Mouse (Mus musculus) embryonic fibroblast, embryonic 13.5 days (primary cell): ENCODE data around the gene Sec62. TPM values are rescaled to one million over a fixed set of nuclear protein-coding genes. Genes with fewer than 3 reads are reported as not detected.
"Not testable (repeated sequence)": the region's sequence is repeated elsewhere in the genome, so short reads cannot be mapped to it uniquely, and the experiment has no call there.

ENCODE experiments used
- H3K27ac ChIP-seq: 2 replicates; pipeline ENCODE4 v1.5.1; 2012; ENCODE audit warnings: low read length, control low read depth, inconsistent platforms; ENCODE audit not compliant: insufficient read depth
- H3K4me1 ChIP-seq: 2 replicates; pipeline ENCODE4 v1.6.1; 2011; ENCODE audit warnings: low read length; ENCODE audit not compliant: control insufficient read depth, insufficient read depth
- H3K4me3 ChIP-seq: 2 replicates; pipeline ENCODE4 v1.5.1; 2011; ENCODE audit warnings: mild to moderate bottlenecking, control low read depth, low read length; ENCODE audit not compliant: insufficient read depth
- CTCF ChIP-seq: IDR thresholded peaks from 2 replicates; pipeline ENCODE4 v1.5.1; 2011; ENCODE audit warnings: mild to moderate bottlenecking, control low read depth, low read length, moderate library complexity, borderline replicate concordance; ENCODE audit not compliant: insufficient read depth
- POLR2A ChIP-seq: IDR thresholded peaks from 2 replicates; pipeline ENCODE4 v1.6.1; 2011; ENCODE audit warnings: low read depth, mild to moderate bottlenecking, control low read depth, low read length, moderate library complexity
- polyA plus RNA-seq: library from polyadenylated mRNA; stranded (reverse); fragments of >200 nt; gene quantifications from 2 replicates; pipeline ENCODE4 v1.2.4, GENCODE M21; 2011; ENCODE audit warnings: low read depth; ENCODE audit not compliant: missing spikeins, insufficient read length

Gene Sec62
- polyA plus RNA-seq, 1 experiment: 97.4 TPM

DNA sequence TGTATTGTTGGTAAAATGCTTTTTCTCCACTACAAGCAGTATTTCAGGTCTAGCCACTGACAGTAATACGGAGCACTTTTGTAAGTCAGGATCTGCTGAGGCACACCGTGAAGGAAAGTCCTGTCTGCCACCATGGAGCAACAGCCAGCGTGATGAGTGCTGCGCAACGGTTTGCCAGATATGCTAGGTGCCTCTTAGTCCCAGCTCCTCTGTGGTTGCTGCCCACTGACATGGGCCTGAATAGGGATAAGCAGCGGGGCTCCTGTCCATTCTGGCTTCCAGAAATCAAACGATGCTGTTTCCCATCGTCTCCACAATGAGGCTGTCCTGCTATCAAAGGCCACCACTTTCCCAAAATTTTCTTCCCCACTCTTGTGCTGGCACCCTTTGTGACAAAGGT lies 29.5 kb downstream of the Sec62 start:
- no peak overlapping the region for H3K27ac ChIP-seq
- H3K4me1 ChIP-seq: 0 out of 2 replicates have a peak, but pooled peaks cover 3% of the 10 kb centered on the region
- no peak overlapping the region for H3K4me3 ChIP-seq
- no peak for TF ChIP-seq CTCF
- no peak for TF ChIP-seq POLR2A

DNA sequence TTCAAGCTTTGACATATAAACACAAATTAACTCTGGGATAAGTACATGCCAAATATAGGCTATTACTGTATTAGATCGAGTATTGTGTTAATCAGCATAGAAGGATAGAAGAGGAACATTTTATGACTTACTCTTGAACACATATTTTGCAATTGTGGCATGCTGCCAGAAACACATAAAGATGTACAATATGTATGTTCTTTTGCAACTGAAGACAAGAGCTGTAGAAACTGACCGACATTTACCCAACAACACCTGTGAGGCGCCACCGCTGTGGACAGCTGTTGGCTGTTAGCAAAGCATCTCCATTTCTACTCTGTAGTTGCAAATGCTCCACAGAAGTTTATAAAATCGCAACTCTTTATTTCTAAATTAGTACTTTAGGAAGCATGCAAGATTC lies 33.4 kb downstream of the Sec62 start:
- Histone ChIP-seq H3K4me1 (0 out of 2 replicates have a peak, but pooled peaks cover 3% of the 10 kb centered on the region), H3K27ac (no peak overlapping the region), H3K4me3 (no peak overlapping the region)
- TF ChIP-seq POLR2A (no peak), CTCF (no peak)

DNA sequence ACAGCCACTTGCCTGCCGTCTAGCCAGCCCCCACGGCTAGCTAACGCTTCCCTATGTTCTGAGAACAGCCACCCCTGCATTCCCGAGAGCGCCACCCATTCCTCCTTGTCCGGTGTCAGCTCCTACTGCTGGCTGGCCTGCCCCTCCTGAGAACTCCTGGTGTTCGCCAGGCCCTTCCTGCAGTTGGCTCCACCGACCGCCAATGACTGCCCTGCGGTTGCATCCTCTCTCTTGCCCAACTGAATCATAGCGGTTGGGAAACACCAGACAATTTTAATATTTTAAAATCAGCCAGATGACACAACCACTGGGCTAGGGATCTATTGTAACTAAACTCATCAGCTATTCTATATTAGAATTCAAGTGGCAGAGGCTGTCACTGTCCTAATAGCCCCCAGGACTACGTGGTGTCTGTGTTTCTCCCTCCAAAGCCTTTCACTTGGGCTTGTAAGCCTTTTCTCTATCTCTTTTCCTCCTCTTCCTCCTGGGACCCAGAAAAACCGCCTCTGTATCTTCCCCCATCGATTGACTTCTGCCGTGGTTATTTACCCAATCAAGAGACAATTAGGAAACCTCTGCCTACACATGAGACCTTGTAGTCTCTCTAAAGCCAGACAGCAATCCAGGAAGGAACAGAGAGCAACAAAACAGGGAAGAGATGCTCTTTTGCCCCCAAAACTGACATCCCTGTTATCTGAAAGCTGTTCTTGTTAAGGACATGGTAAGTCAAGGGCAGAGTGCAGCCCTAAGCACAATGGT lies 39.4 kb downstream of the Sec62 start:
- Histone ChIP-seq H3K4me3 (no peak overlapping the region), H3K4me1 (no peaks in the 10 kb centered on the region), H3K27ac (no peak overlapping the region)
- TF ChIP-seq POLR2A (no peak), CTCF (no peak)

DNA sequence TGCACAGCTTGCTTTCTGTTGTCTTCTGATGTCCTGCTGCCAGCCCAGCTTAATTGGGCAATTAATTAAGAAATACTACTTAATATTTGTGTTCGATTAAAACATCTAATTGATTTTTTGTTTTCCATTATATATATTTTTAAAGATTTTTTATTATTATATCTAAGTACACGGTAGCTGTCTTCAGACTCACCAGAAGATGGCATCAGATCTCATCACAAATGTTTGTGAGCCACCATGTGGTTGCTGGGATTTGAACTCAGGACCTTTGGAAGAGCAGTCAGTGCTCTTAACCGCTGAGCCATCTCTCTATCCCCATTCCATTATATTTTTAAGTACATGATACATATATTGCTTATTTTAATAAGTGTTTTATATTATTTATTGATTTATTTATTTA lies 40.6 kb downstream of the Sec62 start:
- Histone ChIP-seq H3K4me1 (no peaks in the 10 kb centered on the region), H3K27ac (no peak overlapping the region), H3K4me3 (no peak overlapping the region)
- TF ChIP-seq CTCF (no peak), POLR2A (no peak)

DNA sequence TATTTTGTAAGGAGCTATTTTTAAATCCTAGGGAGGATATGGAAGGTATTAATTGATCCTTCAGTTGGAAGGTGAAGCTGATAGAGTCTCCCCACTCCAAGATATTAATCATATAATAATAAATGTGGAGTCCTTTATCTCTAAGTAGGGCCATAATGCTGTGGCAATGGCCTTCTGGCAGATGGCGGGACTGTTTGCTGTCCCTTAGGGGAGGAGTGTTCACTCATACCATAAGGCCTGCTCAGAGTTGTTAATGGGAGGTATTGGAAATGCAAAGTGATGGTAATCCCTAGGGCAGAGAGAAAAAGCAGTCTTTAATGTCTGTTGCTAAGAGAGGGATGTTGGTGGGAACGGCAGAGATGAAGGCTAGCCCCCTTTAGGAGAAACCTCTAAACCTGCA lies 53.1 kb downstream of the Sec62 start:
- Histone ChIP-seq H3K27ac (no peak overlapping the region), H3K4me3 (no peak overlapping the region), H3K4me1 (no peaks in the 10 kb centered on the region)
- TF ChIP-seq POLR2A (no peak), CTCF (no peak)

DNA sequence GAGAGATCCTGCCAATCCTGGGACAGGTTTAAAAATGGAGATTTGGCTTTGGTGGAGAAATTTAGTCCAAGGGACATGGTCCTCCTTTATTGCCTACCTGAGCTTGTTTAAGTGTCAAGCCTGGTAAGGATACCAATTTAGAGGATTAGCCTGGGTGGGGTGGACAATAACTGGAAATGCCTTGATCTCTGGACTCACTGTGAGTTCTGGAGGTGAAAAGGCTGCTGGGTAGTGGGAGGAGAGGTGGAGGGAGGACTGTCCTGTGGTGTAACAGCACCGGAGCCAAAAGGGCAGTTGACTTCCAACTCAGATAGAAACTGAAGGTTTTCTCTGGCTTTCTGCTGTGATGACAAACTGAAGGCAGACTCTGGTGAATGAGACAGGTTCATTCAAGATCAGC lies 54.7 kb downstream of the Sec62 start:
- Histone ChIP-seq H3K4me1 (no peaks in the 10 kb centered on the region), H3K27ac (no peak overlapping the region), H3K4me3 (no peak overlapping the region)
- TF ChIP-seq CTCF (no peak), POLR2A (no peak)

DNA sequence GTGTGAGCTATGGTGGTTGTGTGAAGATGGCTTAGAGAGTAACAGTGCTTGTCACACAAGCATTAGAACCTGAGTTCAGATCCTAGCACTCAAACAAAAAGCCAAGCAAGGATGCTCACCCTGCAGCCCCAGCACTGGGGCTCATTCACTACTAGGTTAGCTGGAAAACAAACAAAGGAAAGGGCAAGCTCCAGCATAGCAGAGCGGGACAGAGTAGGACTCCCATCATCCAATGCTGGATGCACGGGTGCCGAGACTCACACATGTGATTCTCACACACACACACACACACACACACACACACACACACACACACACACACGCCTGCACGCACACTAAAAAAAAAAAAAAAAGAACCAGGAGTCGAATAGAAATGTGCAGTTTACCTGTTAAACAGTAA lies 58.7 kb downstream of the Sec62 start:
- Histone ChIP-seq H3K4me1 (no peaks in the 10 kb centered on the region), H3K27ac (no peak overlapping the region), H3K4me3 (no peak overlapping the region)
- TF ChIP-seq POLR2A: no peak
- no peak for TF ChIP-seq CTCF

DNA sequence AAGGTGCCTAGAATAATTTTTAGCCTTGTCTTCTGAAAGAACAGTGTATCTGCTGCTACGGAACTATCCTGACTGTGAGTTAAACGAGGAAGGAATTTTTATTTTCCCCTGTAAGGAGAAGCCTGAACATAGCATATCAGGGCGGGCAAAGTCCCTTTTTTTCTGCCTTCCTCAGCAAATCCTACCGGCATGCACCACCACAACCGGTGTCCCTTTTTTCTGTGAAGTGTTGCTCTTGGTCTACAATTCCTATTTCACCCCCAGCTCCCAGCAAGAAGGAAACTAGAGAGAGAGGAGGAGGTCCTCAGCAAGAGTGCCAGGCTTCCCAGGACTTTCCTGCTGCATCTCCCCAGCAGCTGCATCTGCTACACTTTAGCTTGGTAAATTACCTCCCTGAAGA lies 60.9 kb downstream of the Sec62 start:
- Histone ChIP-seq H3K27ac (no peak overlapping the region), H3K4me3 (no peak overlapping the region), H3K4me1 (no peaks in the 10 kb centered on the region)
- TF ChIP-seq CTCF (no peak), POLR2A (no peak)

DNA sequence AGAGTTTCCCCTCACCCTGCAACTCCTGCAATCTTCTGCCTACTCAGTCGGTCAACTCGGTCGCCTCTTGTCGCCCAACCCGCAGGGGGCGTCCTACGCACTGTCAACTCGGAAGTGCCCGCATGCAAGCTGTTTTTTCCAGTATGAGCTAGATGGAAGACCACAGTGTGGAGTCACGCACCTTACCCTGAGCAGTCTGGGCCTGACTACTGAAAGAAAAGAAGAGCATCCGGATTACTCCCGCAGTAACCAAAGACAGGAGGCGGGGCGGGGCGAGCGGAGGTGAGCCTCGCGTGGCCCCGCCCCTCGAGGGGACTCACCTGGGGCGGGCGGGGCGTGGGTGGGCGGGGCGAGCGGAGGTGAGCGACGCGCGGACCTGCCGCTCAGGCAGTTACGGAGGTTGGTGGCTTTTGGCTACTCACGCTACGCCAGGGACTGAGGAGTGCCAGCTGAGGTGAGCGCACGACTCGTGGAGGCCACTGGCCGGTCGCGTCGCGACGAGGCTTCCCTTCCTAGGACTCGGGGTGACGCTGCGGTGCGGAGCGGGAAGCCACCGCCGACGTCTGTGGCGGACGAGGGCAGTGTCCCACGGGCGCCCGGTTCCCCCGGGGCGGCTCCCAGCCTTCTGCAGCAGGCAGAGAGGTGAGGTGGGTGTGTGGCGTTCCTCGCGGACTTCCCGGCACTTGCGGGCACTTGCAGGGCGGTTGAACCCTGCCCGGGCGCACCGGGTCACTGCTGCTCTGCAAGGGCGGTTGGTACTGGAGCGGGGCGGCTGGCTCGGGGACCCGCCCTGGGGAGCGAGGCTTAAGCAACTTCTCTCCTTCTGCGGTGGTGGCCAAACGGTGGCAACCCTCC lies 63.2 kb downstream of the Sec62 start, which contains the start of gene Gpr160:
Gpr160 (plus strand) TSS at position 347 of the 855 bp plus-strand sequence.
- H3K4me3 ChIP-seq: peak within 1 kb of the TSS; percentile 39
- peak; percentile 46; the same call in 1 of the 2 replicates for TF ChIP-seq CTCF
- TF ChIP-seq POLR2A: no peak
- no peak within 1 kb of the TSS for H3K27ac ChIP-seq

DNA sequence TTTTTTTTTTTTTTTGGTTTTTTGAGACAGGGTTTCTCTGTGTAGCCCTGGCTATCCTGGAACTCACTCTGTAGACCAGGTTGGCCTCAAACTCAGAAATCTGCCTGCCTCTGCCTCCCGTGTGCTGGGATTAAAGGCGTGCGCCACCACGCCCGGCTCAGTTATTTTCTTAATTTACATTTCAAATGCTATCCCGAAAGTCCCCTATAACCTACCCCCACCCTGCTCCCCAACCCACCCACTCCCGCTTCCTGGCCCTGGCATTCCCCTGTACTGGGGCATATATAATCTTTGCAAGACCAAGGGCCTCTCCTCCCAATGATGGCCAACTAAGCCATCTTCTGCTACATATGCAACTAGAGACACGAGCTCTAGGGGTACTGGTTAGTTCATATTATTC lies 66.9 kb downstream of the Sec62 start:
- H3K27ac ChIP-seq, H3K4me1 ChIP-seq, H3K4me3 ChIP-seq: not testable (repeated sequence)

More for the DNA sequence above, 63.2 kb downstream of the Sec62 start, which contains the start of gene Gpr160:
- no peaks in the 10 kb centered on the region for H3K4me1 ChIP-seq

DNA sequence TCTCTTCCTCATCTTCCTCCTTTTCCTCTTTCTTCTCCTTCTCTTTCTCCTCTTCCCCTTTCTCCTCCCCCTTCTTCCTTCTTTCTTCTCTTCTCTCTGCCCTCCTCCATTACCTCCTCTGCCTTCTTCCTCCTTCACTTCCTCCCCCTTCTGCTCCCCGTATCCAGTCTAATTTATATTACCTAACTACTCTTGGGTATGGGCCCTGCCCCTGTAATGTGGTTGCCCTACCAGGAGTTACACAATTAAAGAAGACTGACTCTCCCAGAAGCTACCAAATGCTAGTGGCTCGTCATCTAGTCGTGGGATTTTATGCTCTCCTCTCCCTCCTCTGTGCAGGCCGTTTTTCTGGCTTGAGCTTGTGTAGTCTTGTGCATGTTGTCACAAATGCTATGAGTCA lies 68.0 kb downstream of the Sec62 start:
- TF ChIP-seq POLR2A (no peak), CTCF (no peak)
- Histone ChIP-seq H3K4me1 (no peaks in the 10 kb centered on the region), H3K27ac (no peak overlapping the region), H3K4me3 (no peak overlapping the region)
